Mouse (Mus musculus): ENCODE results near the gene Insl3. TPM values are rescaled to one million over a fixed set of nuclear protein-coding genes. Genes with fewer than 3 reads are reported as not detected.
"Not testable (repeated sequence)": the region's sequence is repeated elsewhere in the genome, so short reads cannot be mapped to it uniquely, and the experiment has no call there.

The Insl3 gene
- polyA plus RNA-seq, 1 experiment from 2014 or later, result 1.3 TPM

- no peak for DNase-seq
- no peak overlapping the region for H3K27ac ChIP-seq (ENCODE audit: low read depth)
- no peaks in the 10 kb centered on the region for H3K36me3 ChIP-seq (replicated peaks; ENCODE audit: insufficient read depth, low read length)
- 0 out of 2 replicates have a peak, but pooled peaks cover 5% of the 10 kb centered on the region for H3K4me1 ChIP-seq (ENCODE audit: insufficient read depth)
- H3K27me3 ChIP-seq (ENCODE audit: insufficient read depth, low read length), result peaks cover 78% of the 10 kb centered on the region
- H3K4me2 ChIP-seq (ENCODE audit: low read depth, low read length), result no peak overlapping the region
- no peaks in the 10 kb centered on the region for H3K9me3 ChIP-seq (ENCODE audit: low read length)
- no peak for ATAC-seq
- TF ChIP-seq CTCF (IDR thresholded peaks at IDR 0.05; ENCODE audit: low read depth), result 0 out of 2 replicates have a peak, but pooled peaks have one; percentile 13
- TF ChIP-seq EP300 (IDR thresholded peaks at IDR 0.05; ENCODE audit: low read depth), result no peak
- no peak overlapping the region for H3K4me3 ChIP-seq (ENCODE audit: low read depth, low read length)
- 60% methylated on average over 29 of the region's 29 CpGs for WGBS (ENCODE audit: insufficient replicate concordance)
- no peak overlapping the region for H3K9ac ChIP-seq (replicated peaks)
Measured at GRCm38 (mm10) chr8:71685573-71685972, 3.4 kb upstream of the Insl3 start.

GRCm38 (mm10) chr8:71686143-71686734 lies 2.8 kb upstream of the Insl3 start:
- H3K27ac ChIP-seq (ENCODE audit: low read depth), result no peak overlapping the region
- H3K4me1 ChIP-seq (ENCODE audit: insufficient read depth), result 0 out of 2 replicates have a peak, but pooled peaks cover 5% of the 10 kb centered on the region
- DNase-seq, result no peak
- H3K27me3 ChIP-seq (ENCODE audit: insufficient read depth, low read length), result peaks cover 80% of the 10 kb centered on the region
- H3K9me3 ChIP-seq (ENCODE audit: low read length), result no peaks in the 10 kb centered on the region
- H3K9ac ChIP-seq (replicated peaks), result no peak overlapping the region
- peak; percentile 20; the same call in 1 of the 2 replicates for ATAC-seq
- H3K4me3 ChIP-seq (ENCODE audit: low read depth, low read length), result no peak overlapping the region
- H3K4me2 ChIP-seq (ENCODE audit: low read depth, low read length), result no peak overlapping the region
- no peaks in the 10 kb centered on the region for H3K36me3 ChIP-seq (replicated peaks; ENCODE audit: insufficient read depth, low read length)
- TF ChIP-seq CTCF (IDR thresholded peaks at IDR 0.05; ENCODE audit: low read depth) (no peak), EP300 (IDR thresholded peaks at IDR 0.05; ENCODE audit: low read depth) (no peak)
- 48% methylated on average over 23 of the region's 23 CpGs for WGBS (ENCODE audit: insufficient replicate concordance)

GRCm38 (mm10) chr8:71687616-71688015 lies 1.4 kb upstream of the Insl3 start:
- no peak overlapping the region for H3K4me2 ChIP-seq (ENCODE audit: low read depth, low read length)
- H3K9me3 ChIP-seq (ENCODE audit: low read length), result no peaks in the 10 kb centered on the region
- TF ChIP-seq CTCF (IDR thresholded peaks at IDR 0.05; ENCODE audit: low read depth) (no peak), EP300 (IDR thresholded peaks at IDR 0.05; ENCODE audit: low read depth) (no peak)
- peaks cover 90% of the 10 kb centered on the region for H3K27me3 ChIP-seq (ENCODE audit: insufficient read depth, low read length)
- H3K36me3 ChIP-seq (replicated peaks; ENCODE audit: insufficient read depth, low read length), result no peaks in the 10 kb centered on the region
- H3K27ac ChIP-seq (ENCODE audit: low read depth), result no peak overlapping the region
- H3K4me3 ChIP-seq (ENCODE audit: low read depth, low read length), result no peak overlapping the region
- 49% methylated on average over 8 of the region's 8 CpGs for WGBS (ENCODE audit: insufficient replicate concordance)
- no peak for ATAC-seq
- no peak overlapping the region for H3K9ac ChIP-seq (replicated peaks)
- DNase-seq, result no peak
- 0 out of 2 replicates have a peak, but pooled peaks cover 5% of the 10 kb centered on the region for H3K4me1 ChIP-seq (ENCODE audit: insufficient read depth)

- DNase-seq, result no peak
- no peak for TF ChIP-seq EP300 (IDR thresholded peaks at IDR 0.05; ENCODE audit: low read depth)
- TF ChIP-seq CTCF (IDR thresholded peaks at IDR 0.05; ENCODE audit: low read depth), result no peak
- Histone ChIP-seq H3K27me3 (ENCODE audit: insufficient read depth, low read length) (peaks cover 75% of the 10 kb centered on the region), H3K27ac (ENCODE audit: low read depth) (no peak overlapping the region), H3K36me3 (replicated peaks; ENCODE audit: insufficient read depth, low read length) (no peaks in the 10 kb centered on the region), H3K9ac (replicated peaks) (no peak overlapping the region), H3K4me3 (ENCODE audit: low read depth, low read length) (no peak overlapping the region), H3K9me3 (ENCODE audit: low read length) (no peaks in the 10 kb centered on the region), H3K4me1 (ENCODE audit: insufficient read depth) (0 out of 2 replicates have a peak, but pooled peaks cover 8% of the 10 kb centered on the region), H3K4me2 (ENCODE audit: low read depth, low read length) (no peak overlapping the region)
- WGBS (ENCODE audit: insufficient replicate concordance), result 8% methylated on average over 30 of the region's 30 CpGs
- ATAC-seq, result no peak
Measured at GRCm38 (mm10) chr8:71692509-71692908, 3.5 kb downstream of the Insl3 start.

- TF ChIP-seq EP300 (IDR thresholded peaks at IDR 0.05; ENCODE audit: low read depth) (no peak), CTCF (IDR thresholded peaks at IDR 0.05; ENCODE audit: low read depth) (no peak)
- Histone ChIP-seq H3K9me3 (ENCODE audit: low read length) (no peaks in the 10 kb centered on the region), H3K27ac (ENCODE audit: low read depth) (no peak overlapping the region), H3K4me1 (ENCODE audit: insufficient read depth) (0 out of 2 replicates have a peak, but pooled peaks cover 5% of the 10 kb centered on the region), H3K4me3 (ENCODE audit: low read depth, low read length) (peak overlapping the region; percentile 2; the same call in 1 of the 2 replicates), H3K27me3 (ENCODE audit: insufficient read depth, low read length) (peaks cover 66% of the 10 kb centered on the region), H3K36me3 (replicated peaks; ENCODE audit: insufficient read depth, low read length) (no peaks in the 10 kb centered on the region), H3K9ac (replicated peaks) (no peak overlapping the region), H3K4me2 (ENCODE audit: low read depth, low read length) (no peak overlapping the region)
- DNase-seq (no peak), ATAC-seq (no peak)
- WGBS (ENCODE audit: insufficient replicate concordance), result 12% methylated on average over 67 of the region's 68 CpGs
Measured at GRCm38 (mm10) chr8:71693166-71694041, 4.4 kb downstream of the Insl3 start.

GRCm38 (mm10) chr8:71695456-71695855 lies 6.4 kb downstream of the Insl3 start:
- TF ChIP-seq CTCF (IDR thresholded peaks at IDR 0.05; ENCODE audit: low read depth), result peak; percentile 61
- not testable (repeated sequence) for H3K4me1 ChIP-seq (ENCODE audit: insufficient read depth); H3K9ac ChIP-seq (replicated peaks); H3K9me3 ChIP-seq (ENCODE audit: low read length); ATAC-seq; H3K27ac ChIP-seq (ENCODE audit: low read depth); H3K4me3 ChIP-seq (ENCODE audit: low read depth, low read length); H3K36me3 ChIP-seq (replicated peaks; ENCODE audit: insufficient read depth, low read length); DNase-seq; H3K4me2 ChIP-seq (ENCODE audit: low read depth, low read length)
- WGBS (ENCODE audit: insufficient replicate concordance), result 64% methylated on average over 12 of the region's 12 CpGs
- peaks cover 52% of the 10 kb centered on the region for H3K27me3 ChIP-seq (ENCODE audit: insufficient read depth, low read length)
